Comparison of ENCODE assay signal across 23 mouse cellular contexts in genomic region chr12:73525254-73525885, GRCm38 (mm10). TPM values are rescaled to one million over a fixed set of nuclear protein-coding genes. Genes with fewer than 3 reads are reported as not detected.
A peak's percentile ranks its signal among the peaks of the same experiment; 100 is the strongest.
DNase-seq lines count a peak whose midpoint lies in the region; ATAC-seq lines count a peak whose summit lies in the region.
"Had no signal": no experiment of that assay in that cellular context is flagged by ENCODE, and none has a peak within 500 bp of the region (broad histone marks: within the 10 kb centered on the region; RNA-seq: fewer than 3 reads in every experiment).

No protein-coding gene starts in this region.

- H3K9ac ChIP-seq in intestine, embryonic 15.5 days: no peak overlapping the region
- H3K9ac ChIP-seq: forebrain, embryonic 12.5 days; hindbrain, embryonic 13.5 days; limb, embryonic 12.5 days; liver, postnatal 0 days; midbrain, embryonic 12.5 days had no signal

- H3K36me3 ChIP-seq in embryonic facial prominence, embryonic 10.5 days (replicated peaks): no peaks in the 10 kb centered on the region
- no peaks in the 10 kb centered on the region for H3K36me3 ChIP-seq in intestine, embryonic 15.5 days
- H3K36me3 ChIP-seq: forebrain, embryonic 12.5 days; hindbrain, embryonic 13.5 days; limb, embryonic 12.5 days; midbrain, embryonic 12.5 days had no signal

- peaks cover 78% of the 10 kb centered on the region for H3K4me1 ChIP-seq in embryonic facial prominence, embryonic 10.5 days
- 0 out of 2 replicates have a peak, but pooled peaks cover 5% of the 10 kb centered on the region for H3K4me1 ChIP-seq in intestine, embryonic 15.5 days (replicated peaks)
- H3K4me1 ChIP-seq: hindbrain, embryonic 13.5 days had no signal

- no peaks in the 10 kb centered on the region for H3K9me3 ChIP-seq in embryonic facial prominence, embryonic 10.5 days
- H3K9me3 ChIP-seq in intestine, embryonic 15.5 days: no peaks in the 10 kb centered on the region
- H3K9me3 ChIP-seq: forebrain, embryonic 12.5 days; hindbrain, embryonic 13.5 days; limb, embryonic 12.5 days; midbrain, embryonic 12.5 days had no signal

- intact Hi-C loops in left cerebral cortex, postnatal 4 days (cut with DNase I): no loop called here

- 0 out of 2 replicates have a peak overlapping the region, but pooled peaks have one; percentile 11 for H3K4me3 ChIP-seq in embryonic facial prominence, embryonic 10.5 days
- H3K4me3 ChIP-seq in intestine, embryonic 15.5 days (replicated peaks): no peak overlapping the region
- H3K4me3 ChIP-seq: forebrain, embryonic 12.5 days; hindbrain, embryonic 13.5 days; limb, embryonic 12.5 days; midbrain, embryonic 12.5 days had no signal

- peak overlapping the region; percentile 82 for H3K27ac ChIP-seq in embryonic facial prominence, embryonic 10.5 days (replicated peaks)
- no peak overlapping the region for H3K27ac ChIP-seq in intestine, embryonic 15.5 days
- H3K27ac ChIP-seq: forebrain, embryonic 12.5 days; hindbrain, embryonic 13.5 days; kidney, postnatal 0 days; limb, embryonic 12.5 days; midbrain, embryonic 12.5 days had no signal

- DNase-seq in heart, adult 11 months: peak; percentile 84
- no peak for DNase-seq in heart, adult 9 months (ENCODE audit: low spot score in 2 of 2)
- peak; percentile 50 for DNase-seq in NIH3T3 (ENCODE audit: low read depth)
- DNase-seq in embryonic facial prominence, embryonic 10.5 days (ENCODE audit: low spot score): peak; percentile 59
- DNase-seq in retina, postnatal 1 day: peak; percentile 53
- DNase-seq in left cerebral cortex, postnatal 4 days: no peak
- DNase-seq: adrenal gland, postnatal 25 days; cerebellum, adult 11 months; cerebellum, adult 9-11 months; kidney, adult 2 months; liver, postnatal 0 days; lung, postnatal 14 days; right cerebral cortex, postnatal 25 days had no signal

- H3K27me3 ChIP-seq in embryonic facial prominence, embryonic 10.5 days (replicated peaks; ENCODE audit: low read depth, poor library complexity, severe bottlenecking): no peaks in the 10 kb centered on the region
- 0 out of 2 replicates have a peak, but pooled peaks cover 4% of the 10 kb centered on the region for H3K27me3 ChIP-seq in intestine, embryonic 15.5 days (replicated peaks)
- H3K27me3 ChIP-seq: forebrain, embryonic 12.5 days; midbrain, embryonic 12.5 days had no signal

- WGBS in embryonic facial prominence, embryonic 10.5 days: 37% methylated on average over 8 of the region's 8 CpGs
- 61% methylated on average over 8 of the region's 8 CpGs for WGBS in intestine, embryonic 15.5 days

- ATAC-seq in intestine, embryonic 15.5 days: no peak
- ATAC-seq: inflammation-experienced regulatory T-cells, adult 6 months; liver, postnatal 0 days had no signal

- H3K4me2 ChIP-seq in intestine, embryonic 15.5 days (replicated peaks): no peak overlapping the region
- H3K4me2 ChIP-seq: forebrain, embryonic 12.5 days; hindbrain, embryonic 13.5 days; limb, embryonic 12.5 days; liver, embryonic 11.5 days; midbrain, embryonic 12.5 days had no signal

RNA-seq across cellular contexts. Expression of gene Tmem30b, which starts 20.8 kb away (rescaled TPM):
- 8.1 and 11.0 TPM in 2 replicates for polyA plus RNA-seq in embryonic facial prominence, embryonic 10.5 days (2016; fragmentation: Nextera tagmentation; extraction: Ambion mirVana)
- total RNA-seq in left cerebral cortex, postnatal 4 days (2021): under 1 TPM; 0.28 to 0.42 TPM
- 63.4 and 67.5 TPM in 2 replicates for polyA plus RNA-seq in intestine, embryonic 15.5 days (2015; fragmentation: Nextera tagmentation; extraction: Ambion mirVana)
- total RNA-seq: adrenal gland, postnatal 25 days; granulocyte monocyte progenitor cell, adult 5-6 weeks; megakaryocyte progenitor cell, adult 5-6 weeks had no signal

RNA-seq across cellular contexts. Expression of gene Prkch, which starts 59.2 kb away (rescaled TPM):
- 6.7 and 6.9 TPM in 2 replicates for polyA plus RNA-seq in embryonic facial prominence, embryonic 10.5 days (2016; fragmentation: Nextera tagmentation; extraction: Ambion mirVana)
- total RNA-seq in left cerebral cortex, postnatal 4 days (2021): 1 to 10 TPM; 7.3 to 9.1 TPM
- polyA plus RNA-seq in intestine, embryonic 15.5 days (2015; fragmentation: Nextera tagmentation; extraction: Ambion mirVana): 7.3 and 7.7 TPM in 2 replicates

Comparison
In these comparisons a context has a peak if more than half of its experiments do, and no peak if none do; other contexts are left out.
1. DNase-seq: peak in heart, adult 11 months (single experiment), NIH3T3 (single experiment), embryonic facial prominence, embryonic 10.5 days (single experiment) and retina, postnatal 1 day (single experiment); none in heart, adult 9 months (0 of 2) and left cerebral cortex, postnatal 4 days (single experiment).